Mouse (Mus musculus) small intestine, adult 2 months (tissue): ENCODE results near the gene Barx1.

ENCODE experiments used
- CTCF ChIP-seq: fragments of 200-500 bp; IDR thresholded peaks from 2 replicates; pipeline ENCODE4 v1.5.1; 2012; ENCODE audit warnings: low read depth, mild to moderate bottlenecking, control low read depth, inconsistent platforms, low read length, moderate library complexity, mixed read lengths; ENCODE audit not compliant: insufficient replicate concordance, insufficient read length; ENCODE audit errors: extremely low read depth
- POLR2A ChIP-seq: fragments of 200-500 bp; IDR thresholded peaks from 2 replicates; pipeline ENCODE4 v1.6.1; 2012; ENCODE audit warnings: low read depth, mild to moderate bottlenecking, control low read depth, inconsistent platforms, low read length, moderate library complexity

GRCm38 (mm10) chr13:48631691-48632090 lies 31.1 kb upstream of the Barx1 start:
- TF ChIP-seq POLR2A (no peak), CTCF (no peak)
